Mouse (Mus musculus) layer of hippocampus, postnatal 10 days (tissue): Measurements from ENCODE around the gene Dlg2. TPM values are rescaled to one million over a fixed set of nuclear protein-coding genes. Genes with fewer than 3 reads are reported as not detected.

ENCODE experiments used
- DNase-seq, 2 experiments: peaks; one replicate each; pipeline ENCODE4 v3.0.0; 2021; ENCODE audit warnings: low spot score in 2 of 2
- total RNA-seq, 2 experiments: library from RNA; stranded (reverse); gene quantifications; 2 replicates each; pipeline ENCODE4 v1.2.3; 2021

Gene Dlg2
- total RNA-seq, 2 experiments from 2014 or later = 264 to 268 TPM

GRCm38 (mm10) chr7:92154603-92155002 lies 1678.1 kb downstream of the Dlg2 start:
- DNase-seq = no peak

- no peak for DNase-seq
These were observed 1686.7 kb downstream of the Dlg2 start for GRCm38 (mm10) chr7:92163150-92163549.

GRCm38 (mm10) chr7:92164316-92164715 lies 1687.8 kb downstream of the Dlg2 start:
- no peak for DNase-seq

- no peak for DNase-seq
These were observed 1688.5 kb downstream of the Dlg2 start for GRCm38 (mm10) chr7:92164875-92165518.

- no peak for DNase-seq
These were observed 1703.6 kb downstream of the Dlg2 start for GRCm38 (mm10) chr7:92180029-92180428.

GRCm38 (mm10) chr7:92180591-92181587 lies 1704.4 kb downstream of the Dlg2 start:
- DNase-seq = peak; percentile 20 to 39

- no peak for DNase-seq
These were observed 1705.6 kb downstream of the Dlg2 start for GRCm38 (mm10) chr7:92181959-92182612.

- no peak for DNase-seq
These were observed 1708.0 kb downstream of the Dlg2 start for GRCm38 (mm10) chr7:92184371-92185059.

- no peak for DNase-seq
These were observed 1709.9 kb downstream of the Dlg2 start for GRCm38 (mm10) chr7:92186341-92186740.

- peak; percentile 22 to 30 for DNase-seq
These were observed 1712.7 kb downstream of the Dlg2 start for GRCm38 (mm10) chr7:92189149-92189548.

GRCm38 (mm10) chr7:92196004-92196403 lies 1719.5 kb downstream of the Dlg2 start:
- DNase-seq = peak; percentile 16 to 22

- DNase-seq = no peak
These were observed 1721.1 kb downstream of the Dlg2 start for GRCm38 (mm10) chr7:92197621-92198020.

GRCm38 (mm10) chr7:92199131-92199530 lies 1722.7 kb downstream of the Dlg2 start:
- DNase-seq = no peak

- DNase-seq = no peak
These were observed 1734.2 kb downstream of the Dlg2 start for GRCm38 (mm10) chr7:92210701-92211100.

GRCm38 (mm10) chr7:92213751-92214150 lies 1737.3 kb downstream of the Dlg2 start:
- DNase-seq = no peak

- no peak for DNase-seq
These were observed 1741.7 kb downstream of the Dlg2 start for GRCm38 (mm10) chr7:92218171-92218570.

GRCm38 (mm10) chr7:92220619-92221018 lies 1744.1 kb downstream of the Dlg2 start:
- DNase-seq = no peak

- peak; percentile 9 to 15 for DNase-seq
These were observed 1758.2 kb downstream of the Dlg2 start for GRCm38 (mm10) chr7:92234476-92235202.

- DNase-seq = peak; percentile 7 to 32
These were observed 1759.1 kb downstream of the Dlg2 start for GRCm38 (mm10) chr7:92235541-92236031.

- DNase-seq = no peak
These were observed 1764.4 kb downstream of the Dlg2 start for GRCm38 (mm10) chr7:92240908-92241307.
